Mouse (Mus musculus): ENCODE measurements at regions not wholly inside any gene's neighbourhood (a gene's known extent, or its start where the extent isn't known, plus 50 kb on each side); places are given as distances from the start of the nearest gene placed in this dataset.

DNA sequence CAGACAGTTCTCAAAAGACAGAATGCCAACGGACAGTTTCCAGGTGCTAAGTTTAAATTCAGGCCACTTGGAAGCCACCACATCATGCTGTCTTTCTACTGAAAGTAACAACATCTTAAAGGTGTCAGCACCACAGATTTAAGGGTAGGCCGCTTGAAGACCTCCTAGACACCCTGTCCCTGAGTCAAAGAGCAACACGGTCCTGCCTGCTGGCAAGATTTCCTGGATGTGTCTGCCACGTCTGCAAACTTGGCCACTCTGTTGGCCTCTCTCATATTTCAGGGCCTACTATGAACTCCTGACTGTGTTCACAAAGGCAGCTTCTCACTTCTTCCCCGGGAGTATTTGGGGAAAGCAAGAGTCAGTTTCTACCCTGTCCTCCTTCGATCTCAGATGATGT lies 194.7 kb upstream of the Esrrg start:
- in situ Hi-C loops (cut with MboI, MseI): no loop called here

DNA sequence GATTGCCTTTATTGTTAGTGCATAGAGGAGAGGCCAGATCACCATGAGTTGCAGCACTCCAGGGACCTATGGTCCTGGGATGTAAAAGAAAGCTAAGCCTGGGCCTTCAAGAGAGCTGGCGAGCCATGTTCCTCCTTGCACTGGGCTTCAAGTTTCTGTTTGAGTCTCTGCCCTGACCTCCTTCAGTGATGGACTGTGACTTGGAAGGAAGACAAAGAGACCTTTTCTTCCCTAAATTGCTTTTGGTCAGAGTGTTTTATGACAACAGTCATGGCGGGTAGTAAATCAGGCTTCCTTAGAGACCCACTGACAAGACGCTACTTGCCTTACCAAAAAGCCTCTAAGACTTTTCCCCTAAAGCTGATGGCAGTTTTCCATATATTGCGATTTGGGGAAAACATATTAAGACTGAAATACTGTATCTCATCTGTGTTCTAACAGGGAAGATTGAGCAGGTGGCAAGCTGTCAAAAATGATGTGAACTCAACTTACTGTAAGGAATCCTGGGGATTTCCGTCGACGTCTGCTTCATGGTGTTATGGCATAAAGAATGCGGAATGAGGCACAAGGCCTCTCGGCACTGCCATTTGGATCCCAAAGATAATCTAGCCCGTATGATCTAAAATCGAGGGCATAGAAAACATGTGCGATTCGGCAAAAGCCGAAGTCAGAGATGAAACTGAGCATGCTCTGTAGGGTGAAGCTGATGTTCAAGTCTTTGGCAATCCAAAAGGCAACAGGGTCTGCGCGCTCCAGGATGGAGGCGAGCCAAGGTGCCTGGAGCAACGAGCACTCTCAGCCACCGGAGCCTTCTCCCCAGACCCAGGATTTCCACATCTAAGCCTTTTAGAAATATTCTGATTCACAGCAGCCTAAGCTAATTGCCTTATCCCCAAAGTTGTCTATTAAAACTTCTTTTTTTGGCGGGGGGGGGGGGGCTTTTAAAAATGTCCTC lies 190.1 kb upstream of the Esrrg start:
- in situ Hi-C loops (cut with MboI, MseI): no loop called here

DNA sequence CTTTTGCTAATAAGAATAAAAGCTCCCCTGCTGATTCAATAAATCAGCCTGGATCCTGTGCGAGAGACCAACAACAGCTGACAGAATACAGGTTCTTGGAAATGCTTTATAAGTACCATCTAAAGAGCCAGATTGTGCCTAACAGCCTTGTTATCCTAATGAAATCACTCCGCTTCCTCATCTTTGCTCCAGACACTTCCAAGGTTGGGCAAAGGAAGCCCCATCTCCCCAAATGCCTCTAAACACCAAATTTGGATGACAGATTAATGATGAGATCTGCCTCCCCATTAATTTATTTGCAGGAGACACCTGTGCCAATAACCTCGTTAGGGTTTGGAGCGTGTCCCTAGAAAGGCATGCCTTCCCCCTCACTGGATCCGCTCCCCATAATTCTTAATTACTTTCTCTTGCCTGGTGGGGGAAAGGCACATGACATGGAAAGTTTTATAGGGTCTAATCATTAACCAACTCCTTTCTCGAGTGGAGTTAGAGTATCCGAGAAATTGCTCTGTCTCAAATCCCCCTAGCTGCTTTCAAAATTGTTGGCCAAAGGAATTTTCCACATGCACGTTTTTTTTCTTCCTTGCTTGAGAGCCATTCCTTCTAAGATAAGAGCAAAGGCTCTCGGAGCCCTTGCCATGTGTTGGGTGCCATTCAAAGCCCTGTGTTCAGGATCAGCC lies 179.9 kb upstream of the Esrrg start:
- in situ Hi-C loops (cut with MboI, MseI): no loop called here

- in situ Hi-C loops (cut with MboI, MseI): no loop called here
Observed at GRCm38 (mm10) chr1:187433716-187434634, 174.6 kb upstream of the Esrrg start.

DNA sequence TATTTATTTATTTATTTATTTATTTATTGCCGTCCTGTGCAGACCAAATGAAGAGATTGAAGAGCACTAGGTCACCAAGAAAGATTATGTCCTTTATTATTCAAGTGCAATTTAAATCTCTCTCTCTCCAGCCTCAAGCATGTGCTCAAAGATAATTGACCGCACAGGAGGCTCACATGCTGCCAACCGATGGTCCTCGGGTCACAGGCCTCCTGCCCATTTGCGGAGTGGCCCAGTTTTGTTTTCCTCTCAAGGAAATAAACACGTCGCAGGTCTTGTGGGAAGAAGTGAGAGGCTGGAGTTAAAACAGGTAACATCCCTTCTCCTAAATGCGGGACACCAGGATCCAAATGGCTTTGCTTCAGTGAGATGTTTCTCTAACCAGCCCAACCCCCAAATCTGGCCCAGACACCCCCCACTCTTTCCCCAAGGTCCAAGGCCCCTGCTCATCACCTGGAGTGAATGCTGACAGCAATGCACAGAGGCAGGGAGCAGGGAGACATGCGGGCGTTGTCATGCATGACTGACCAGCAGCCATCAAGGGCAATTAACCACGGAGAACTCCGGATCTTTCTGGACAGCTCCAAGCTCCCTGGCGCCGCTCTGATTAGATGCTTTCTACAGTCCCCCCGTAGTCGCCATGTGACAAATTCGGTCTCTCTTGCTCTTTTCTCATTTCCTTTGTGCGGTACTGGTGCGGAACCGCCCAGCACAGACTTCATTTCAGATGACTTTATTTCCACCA lies 169.2 kb upstream of the Esrrg start:
- in situ Hi-C loops (cut with MboI, MseI): no loop called here

- in situ Hi-C loops (cut with MboI, MseI): no loop called here
Observed at GRCm38 (mm10) chr1:187441668-187442193, 166.9 kb upstream of the Esrrg start.

DNA sequence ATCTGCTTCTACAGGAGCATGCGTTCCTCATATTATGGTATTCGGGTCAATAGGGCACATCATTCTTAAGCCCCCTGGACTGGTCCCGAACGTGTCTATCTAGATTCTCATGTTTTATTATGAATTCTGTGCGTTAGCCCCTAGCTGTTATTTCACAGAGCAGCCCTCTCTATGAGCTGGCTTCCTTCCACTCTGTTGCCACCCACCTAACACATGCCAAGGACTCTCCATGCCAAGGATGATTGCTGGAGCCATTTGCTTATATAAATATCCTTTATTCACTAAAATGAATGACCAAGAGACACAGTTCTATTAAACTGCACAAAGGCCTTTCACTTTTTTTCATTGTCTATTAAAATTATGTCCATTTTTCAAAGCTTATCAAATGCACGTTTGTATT lies 162.1 kb upstream of the Esrrg start:
- in situ Hi-C loops (cut with MboI, MseI): no loop called here

GRCm38 (mm10) chr1:187448173-187448572 lies 160.4 kb upstream of the Esrrg start:
- in situ Hi-C loops (cut with MboI, MseI): no loop called here

DNA sequence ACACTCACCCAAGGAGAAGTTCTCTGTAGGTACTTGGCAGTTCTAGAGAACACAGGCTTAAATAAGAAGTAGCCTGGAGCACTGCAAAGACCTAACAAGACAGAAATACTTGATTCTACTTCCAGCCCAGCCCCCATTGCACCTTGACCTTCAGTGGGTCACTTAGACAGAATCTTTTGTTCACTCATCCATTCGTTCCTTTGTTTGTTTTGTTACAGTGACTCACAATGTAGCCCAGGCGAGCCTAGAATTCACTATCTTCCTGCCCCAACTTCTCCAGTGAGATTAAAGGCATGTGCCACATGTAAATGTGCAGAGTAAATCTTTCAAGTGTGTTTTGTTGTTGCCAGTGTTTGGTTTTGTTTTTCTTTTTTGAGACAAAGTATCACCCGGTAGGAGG lies 158.5 kb upstream of the Esrrg start:
- in situ Hi-C loops (cut with MboI, MseI): loop anchor here (10.0 kb wide), 1 partner anchor 395 kb away; no protein-coding TSS in a partner anchor

DNA sequence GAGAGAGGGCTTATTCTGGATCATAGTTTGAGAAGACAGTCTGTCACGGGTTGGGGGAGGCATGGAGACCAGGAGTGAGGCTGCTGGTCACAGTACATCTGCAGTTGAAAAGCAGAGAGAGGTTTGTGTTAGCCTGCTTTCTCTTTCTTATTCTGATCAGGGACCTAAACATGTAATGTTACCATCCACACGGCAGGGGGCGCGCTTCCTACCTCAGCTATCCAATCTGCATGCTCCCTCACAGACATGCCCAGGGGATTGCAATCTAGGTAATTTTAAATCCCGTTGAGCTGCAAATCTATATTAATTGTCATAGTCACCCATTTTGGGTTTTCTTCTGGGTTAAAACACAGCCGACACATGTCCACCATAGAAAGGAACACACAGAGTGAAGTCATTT lies 156.4 kb upstream of the Esrrg start:
- in situ Hi-C loops (cut with MboI, MseI): loop anchor here (10.0 kb wide), 1 partner anchor 397 kb away; no protein-coding TSS in a partner anchor

- in situ Hi-C loops (cut with MboI, MseI): loop anchor here (10.0 kb wide), 1 partner anchor 400 kb away; no protein-coding TSS in a partner anchor
Observed at GRCm38 (mm10) chr1:187454431-187454830, 154.2 kb upstream of the Esrrg start.

- in situ Hi-C loops (cut with MboI, MseI): no loop called here
Observed at GRCm38 (mm10) chr1:187484821-187485220, 123.8 kb upstream of the Esrrg start.

GRCm38 (mm10) chr1:187487948-187488690 lies 120.5 kb upstream of the Esrrg start:
- in situ Hi-C loops (cut with MboI, MseI): no loop called here

DNA sequence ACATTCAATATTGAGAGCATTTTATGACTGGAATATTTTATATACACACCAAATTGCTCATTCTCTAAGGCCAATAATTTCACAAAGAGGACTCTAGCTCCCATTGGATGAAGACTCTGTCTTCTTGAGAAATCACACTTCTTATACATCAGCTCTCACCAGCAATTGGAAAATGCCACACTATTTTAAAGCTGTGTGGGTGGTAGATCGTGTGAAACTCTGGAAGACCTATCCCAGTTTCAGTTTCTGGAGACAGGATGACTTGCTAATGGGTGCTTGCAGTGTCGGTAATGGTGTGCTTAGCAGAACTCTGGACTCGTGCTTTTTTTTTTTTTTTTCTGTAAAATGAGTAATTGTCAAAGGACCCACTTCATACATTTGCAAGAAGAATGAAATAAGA lies 119.1 kb upstream of the Esrrg start:
- in situ Hi-C loops (cut with MboI, MseI): no loop called here

DNA sequence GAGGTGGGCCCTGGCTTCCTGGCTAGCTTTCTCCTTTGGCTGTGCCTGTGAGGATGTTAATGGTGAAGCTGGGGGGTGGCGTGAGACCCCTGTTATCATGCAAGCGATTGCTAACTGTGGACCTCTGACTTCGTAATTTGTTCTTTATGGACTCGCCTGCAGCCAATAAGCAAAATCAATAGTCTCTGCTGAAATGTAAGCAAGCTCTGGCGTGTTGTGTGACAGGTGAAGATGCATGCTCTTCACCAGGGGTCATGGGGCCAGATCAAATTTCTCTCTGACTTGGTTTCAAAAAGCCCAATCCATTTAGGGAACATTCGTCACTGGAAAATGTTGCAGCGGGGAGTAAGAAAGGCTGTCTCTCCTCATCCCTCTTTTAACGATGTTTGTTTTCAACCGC lies 103.2 kb upstream of the Esrrg start:
- in situ Hi-C loops (cut with MboI, MseI): no loop called here

DNA sequence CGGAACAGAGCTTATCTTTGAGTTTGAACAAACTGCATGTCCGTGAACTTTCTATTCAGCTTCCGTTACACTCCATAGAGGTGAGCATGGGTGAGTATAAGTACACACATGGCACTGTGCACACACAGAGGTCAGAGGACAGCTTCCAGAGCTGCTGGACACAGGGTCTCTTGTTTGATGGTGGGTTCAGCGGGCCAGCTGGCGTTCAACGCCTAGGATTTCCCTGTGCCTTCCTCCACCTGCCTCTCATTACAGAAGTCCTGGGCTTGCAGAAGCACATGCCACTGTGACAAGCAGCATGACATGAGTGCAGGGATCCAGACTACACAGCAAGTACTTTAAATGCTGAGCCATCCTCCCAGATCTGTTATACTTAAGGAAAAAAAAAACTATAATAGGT lies 101.4 kb upstream of the Esrrg start:
- in situ Hi-C loops (cut with MboI, MseI): no loop called here

DNA sequence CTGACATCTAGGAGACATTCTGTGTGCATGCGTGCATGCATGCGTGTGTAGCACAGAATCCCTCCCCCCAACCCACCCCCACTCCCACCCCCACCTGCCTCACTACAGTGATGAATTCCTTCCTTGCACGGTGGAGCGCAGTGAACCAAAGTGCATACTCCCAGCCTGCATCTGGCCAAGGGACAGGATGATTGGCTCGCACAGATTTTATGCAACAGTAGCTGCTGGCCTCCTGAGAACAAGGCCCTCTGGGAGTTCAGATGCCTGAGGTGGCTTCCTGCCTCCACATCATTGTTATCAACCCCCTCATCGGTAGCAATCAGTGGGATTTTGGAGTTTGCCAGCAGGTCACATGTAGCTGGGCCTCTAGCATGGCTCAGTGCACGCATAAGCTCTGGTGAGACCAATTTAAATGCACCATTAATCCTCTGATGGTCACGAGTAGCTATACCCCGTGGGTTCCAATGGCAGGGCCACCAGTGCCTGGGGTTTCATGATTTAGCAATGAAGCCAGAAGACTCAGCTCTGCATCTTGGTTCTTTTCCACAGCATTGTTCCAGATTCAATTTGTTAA lies 77.2 kb upstream of the Esrrg start:
- in situ Hi-C loops (cut with MboI, MseI): no loop called here

GRCm38 (mm10) chr1:187536263-187536662 lies 72.3 kb upstream of the Esrrg start:
- in situ Hi-C loops (cut with MboI, MseI): no loop called here

DNA sequence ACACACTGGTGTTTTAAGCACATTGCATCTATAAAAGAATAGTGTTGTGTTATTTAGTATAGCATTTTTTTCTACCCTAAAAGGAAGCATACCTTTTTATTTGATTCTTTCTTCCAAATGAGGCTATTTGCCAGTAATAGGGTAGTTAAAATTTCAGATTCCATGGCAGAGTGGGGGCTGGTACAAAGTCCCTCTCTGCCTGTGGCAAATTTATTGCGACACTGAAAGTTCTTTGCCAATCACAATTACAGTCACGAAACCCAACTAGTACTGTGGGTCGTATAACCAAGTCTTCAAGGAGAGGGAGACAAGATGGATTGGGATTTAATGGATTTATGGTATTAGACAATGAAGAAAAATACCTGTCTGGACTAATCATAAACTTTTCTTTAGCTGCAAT lies 51.9 kb upstream of the Esrrg start:
- in situ Hi-C loops (cut with MboI, MseI): no loop called here
